Mouse (Mus musculus): ENCODE data around the gene Sfxn5. TPM values are rescaled to one million over a fixed set of nuclear protein-coding genes. Genes with fewer than 3 reads are reported as not detected.

The Sfxn5 gene
- polyA plus RNA-seq, 1 experiment from 2014 or later = 8.3 TPM

- no peak for ATAC-seq (ENCODE audit: insufficient number of reproducible peaks, insufficient read depth, low FRiP score, low TSS enrichment, low read depth)
- WGBS = 88% methylated on average over 10 of the region's 10 CpGs
- Histone ChIP-seq H3K9ac (replicated peaks) (peak overlapping the region; percentile 81), H3K27me3 (peaks cover 14% of the 10 kb centered on the region; the same call in 1 of the 2 replicates), H3K9me3 (no peaks in the 10 kb centered on the region), H3K36me3 (0 out of 2 replicates have a peak, but pooled peaks cover 6% of the 10 kb centered on the region), H3K4me3 (replicated peaks) (peak overlapping the region; percentile 79), H3K4me2 (peak overlapping the region; percentile 85), H3K4me1 (replicated peaks) (peaks cover 29% of the 10 kb centered on the region), H3K27ac (peak overlapping the region; percentile 53; the same call in 1 of the 2 replicates)
These were observed 40.0 kb upstream of the Sfxn5 start for GRCm38 (mm10) chr6:85373066-85373860.

GRCm38 (mm10) chr6:85372496-85372895 lies 39.3 kb upstream of the Sfxn5 start:
- H3K4me2 ChIP-seq = peak overlapping the region; percentile 85; the same call in 1 of the 2 replicates
- H3K27ac ChIP-seq = no peak overlapping the region
- no peak overlapping the region for H3K4me3 ChIP-seq (replicated peaks)
- H3K9ac ChIP-seq (replicated peaks) = no peak overlapping the region
- 69% methylated on average over 2 of the region's 2 CpGs for WGBS
- H3K4me1 ChIP-seq (replicated peaks) = peaks cover 29% of the 10 kb centered on the region
- ATAC-seq (ENCODE audit: insufficient number of reproducible peaks, insufficient read depth, low FRiP score, low TSS enrichment, low read depth) = no peak
- H3K9me3 ChIP-seq = no peaks in the 10 kb centered on the region
- peaks cover 14% of the 10 kb centered on the region; the same call in 1 of the 2 replicates for H3K27me3 ChIP-seq
- 0 out of 2 replicates have a peak, but pooled peaks cover 6% of the 10 kb centered on the region for H3K36me3 ChIP-seq

GRCm38 (mm10) chr6:85371859-85372405 lies 38.7 kb upstream of the Sfxn5 start:
- Histone ChIP-seq H3K4me3 (replicated peaks) (no peak overlapping the region), H3K9ac (replicated peaks) (no peak overlapping the region), H3K27me3 (peaks cover 14% of the 10 kb centered on the region; the same call in 1 of the 2 replicates), H3K36me3 (0 out of 2 replicates have a peak, but pooled peaks cover 6% of the 10 kb centered on the region), H3K4me2 (peak overlapping the region; percentile 85; the same call in 1 of the 2 replicates), H3K27ac (no peak overlapping the region), H3K9me3 (no peaks in the 10 kb centered on the region), H3K4me1 (replicated peaks) (peaks cover 32% of the 10 kb centered on the region)
- no peak for ATAC-seq (ENCODE audit: insufficient number of reproducible peaks, insufficient read depth, low FRiP score, low TSS enrichment, low read depth)
- 76% methylated on average over 6 of the region's 6 CpGs for WGBS

GRCm38 (mm10) chr6:85370666-85371430 lies 37.6 kb upstream of the Sfxn5 start:
- H3K4me1 ChIP-seq (replicated peaks) = peaks cover 43% of the 10 kb centered on the region
- 0 out of 2 replicates have a peak, but pooled peaks cover 6% of the 10 kb centered on the region for H3K36me3 ChIP-seq
- no peak for ATAC-seq (ENCODE audit: insufficient number of reproducible peaks, insufficient read depth, low FRiP score, low TSS enrichment, low read depth)
- no peak overlapping the region for H3K4me3 ChIP-seq (replicated peaks)
- H3K4me2 ChIP-seq = no peak overlapping the region
- WGBS = 93% methylated on average over 9 of the region's 9 CpGs
- H3K27ac ChIP-seq = no peak overlapping the region
- no peak overlapping the region for H3K9ac ChIP-seq (replicated peaks)
- H3K27me3 ChIP-seq = peaks cover 14% of the 10 kb centered on the region; the same call in 1 of the 2 replicates
- no peaks in the 10 kb centered on the region for H3K9me3 ChIP-seq

- Histone ChIP-seq H3K9me3 (no peaks in the 10 kb centered on the region), H3K27ac (no peak overlapping the region), H3K4me3 (replicated peaks) (no peak overlapping the region), H3K9ac (replicated peaks) (no peak overlapping the region), H3K4me2 (no peak overlapping the region), H3K36me3 (0 out of 2 replicates have a peak, but pooled peaks cover 6% of the 10 kb centered on the region), H3K27me3 (peaks cover 14% of the 10 kb centered on the region; the same call in 1 of the 2 replicates), H3K4me1 (replicated peaks) (peaks cover 46% of the 10 kb centered on the region)
- ATAC-seq (ENCODE audit: insufficient number of reproducible peaks, insufficient read depth, low FRiP score, low TSS enrichment, low read depth) = no peak
- 81% methylated on average over 5 of the region's 5 CpGs for WGBS
These were observed 36.8 kb upstream of the Sfxn5 start for GRCm38 (mm10) chr6:85370041-85370440.

GRCm38 (mm10) chr6:85369181-85369860 lies 36.1 kb upstream of the Sfxn5 start:
- no peak overlapping the region for H3K4me3 ChIP-seq (replicated peaks)
- H3K27me3 ChIP-seq = peaks cover 14% of the 10 kb centered on the region; the same call in 1 of the 2 replicates
- no peaks in the 10 kb centered on the region for H3K9me3 ChIP-seq
- peak overlapping the region; percentile 36 for H3K27ac ChIP-seq
- H3K9ac ChIP-seq (replicated peaks) = no peak overlapping the region
- 65% methylated on average over 5 of the region's 5 CpGs for WGBS
- H3K36me3 ChIP-seq = 0 out of 2 replicates have a peak, but pooled peaks cover 6% of the 10 kb centered on the region
- peaks cover 46% of the 10 kb centered on the region for H3K4me1 ChIP-seq (replicated peaks)
- no peak for ATAC-seq (ENCODE audit: insufficient number of reproducible peaks, insufficient read depth, low FRiP score, low TSS enrichment, low read depth)
- no peak overlapping the region for H3K4me2 ChIP-seq

GRCm38 (mm10) chr6:85368722-85369121 lies 35.5 kb upstream of the Sfxn5 start:
- WGBS = 59% methylated on average over 5 of the region's 5 CpGs
- Histone ChIP-seq H3K4me1 (replicated peaks) (peaks cover 45% of the 10 kb centered on the region), H3K9me3 (no peaks in the 10 kb centered on the region), H3K36me3 (0 out of 2 replicates have a peak, but pooled peaks cover 6% of the 10 kb centered on the region), H3K27ac (peak overlapping the region; percentile 36; the same call in 1 of the 2 replicates), H3K27me3 (peaks cover 13% of the 10 kb centered on the region; the same call in 1 of the 2 replicates), H3K4me2 (no peak overlapping the region), H3K4me3 (replicated peaks) (no peak overlapping the region), H3K9ac (replicated peaks) (no peak overlapping the region)
- peak; percentile 38; the same call in 1 of the 2 replicates for ATAC-seq (ENCODE audit: insufficient number of reproducible peaks, insufficient read depth, low FRiP score, low TSS enrichment, low read depth)

GRCm38 (mm10) chr6:85368166-85368565 lies 34.9 kb upstream of the Sfxn5 start:
- Histone ChIP-seq H3K27ac (no peak overlapping the region), H3K27me3 (peaks cover 7% of the 10 kb centered on the region; the same call in 1 of the 2 replicates), H3K9ac (replicated peaks) (no peak overlapping the region), H3K36me3 (0 out of 2 replicates have a peak, but pooled peaks cover 6% of the 10 kb centered on the region), H3K4me1 (replicated peaks) (peaks cover 39% of the 10 kb centered on the region), H3K9me3 (no peaks in the 10 kb centered on the region), H3K4me3 (replicated peaks) (no peak overlapping the region), H3K4me2 (no peak overlapping the region)
- 78% methylated on average over 1 of the region's 1 CpGs for WGBS
- no peak for ATAC-seq (ENCODE audit: insufficient number of reproducible peaks, insufficient read depth, low FRiP score, low TSS enrichment, low read depth)

- Histone ChIP-seq H3K36me3 (0 out of 2 replicates have a peak, but pooled peaks cover 6% of the 10 kb centered on the region), H3K4me3 (replicated peaks) (no peak overlapping the region), H3K27ac (no peak overlapping the region), H3K9ac (replicated peaks) (0 out of 2 replicates have a peak overlapping the region, but pooled peaks have one; percentile 23), H3K9me3 (no peaks in the 10 kb centered on the region), H3K4me2 (no peak overlapping the region), H3K27me3 (no peaks in the 10 kb centered on the region), H3K4me1 (replicated peaks) (peaks cover 33% of the 10 kb centered on the region)
- ATAC-seq (ENCODE audit: insufficient number of reproducible peaks, insufficient read depth, low FRiP score, low TSS enrichment, low read depth) = no peak
- 70% methylated on average over 1 of the region's 1 CpGs for WGBS
These were observed 33.2 kb upstream of the Sfxn5 start for GRCm38 (mm10) chr6:85366387-85366786.

- no peaks in the 10 kb centered on the region for H3K36me3 ChIP-seq
- ATAC-seq (ENCODE audit: insufficient number of reproducible peaks, insufficient read depth, low FRiP score, low TSS enrichment, low read depth) = no peak
- no peaks in the 10 kb centered on the region for H3K9me3 ChIP-seq
- H3K27ac ChIP-seq = no peak overlapping the region
- WGBS = 85% methylated on average over 5 of the region's 5 CpGs
- H3K27me3 ChIP-seq = no peaks in the 10 kb centered on the region
- peaks cover 29% of the 10 kb centered on the region for H3K4me1 ChIP-seq (replicated peaks)
- H3K4me3 ChIP-seq (replicated peaks) = no peak overlapping the region
- no peak overlapping the region for H3K4me2 ChIP-seq
- no peak overlapping the region for H3K9ac ChIP-seq (replicated peaks)
These were observed 31.2 kb upstream of the Sfxn5 start for GRCm38 (mm10) chr6:85364439-85364838.

All from limb, embryonic 12.5 days (tissue).